Comparison of ENCODE assay signal across 13 mouse cellular contexts in genomic region chr4:33514108-33515000, GRCm38 (mm10).
A peak's percentile ranks its signal among the peaks of the same experiment; 100 is the strongest.
DNase-seq lines count a peak whose midpoint lies in the region.
"Had no signal": no experiment of that assay in that cellular context is flagged by ENCODE, and none has a peak within 500 bp of the region (broad histone marks: within the 10 kb centered on the region; RNA-seq: fewer than 3 reads in every experiment).

No protein-coding gene starts in this region.

- no peak overlapping the region for H3K4me3 ChIP-seq in limb, embryonic 10.5 days
- H3K4me3 ChIP-seq: neural tube, embryonic 13.5 days had no signal

- no peaks in the 10 kb centered on the region for H3K27me3 ChIP-seq in limb, embryonic 10.5 days (ENCODE audit: low read depth, poor library complexity, severe bottlenecking)
- H3K27me3 ChIP-seq: neural tube, embryonic 13.5 days had no signal

- H3K4me1 ChIP-seq in limb, embryonic 10.5 days: no peaks in the 10 kb centered on the region

- DNase-seq in layer of hippocampus, adult 18-20 months (ENCODE audit: low spot score in 2 of 2): peak; percentile 48 to 67
- no peak for DNase-seq in layer of hippocampus, postnatal 25 days (ENCODE audit: extremely low spot score in 1 of 2, low spot score in 1 of 2)
- DNase-seq in right cerebral cortex, postnatal 10 days (ENCODE audit: low spot score in 2 of 2): peak; percentile 64 to 75
- no peak for DNase-seq in right cerebral cortex, postnatal 36 days (ENCODE audit: low spot score in 2 of 2)
- peak; percentile 50 for DNase-seq in brain, embryonic 18.5 days (ENCODE audit: low read depth, low spot score)
- peak; percentile 15 for DNase-seq in limb, embryonic 10.5 days (ENCODE audit: low spot score)
- DNase-seq in spleen, adult 12 weeks (ENCODE audit: low spot score): no peak
- DNase-seq in kidney, postnatal 10 days: no peak
- DNase-seq: cerebellum, adult 9-10 months; heart, postnatal 14 days; midbrain, embryonic 14.5 days had no signal

- no peaks in the 10 kb centered on the region for H3K9me3 ChIP-seq in limb, embryonic 10.5 days (replicated peaks)
- H3K9me3 ChIP-seq: neural tube, embryonic 13.5 days had no signal

- 90% methylated on average over 10 of the region's 10 CpGs for WGBS in limb, embryonic 10.5 days

- no peaks in the 10 kb centered on the region for H3K36me3 ChIP-seq in limb, embryonic 10.5 days
- H3K36me3 ChIP-seq: neural tube, embryonic 13.5 days had no signal

- H3K27ac ChIP-seq in limb, embryonic 10.5 days: no peak overlapping the region
- H3K27ac ChIP-seq: hindbrain, postnatal 0 days; neural tube, embryonic 13.5 days had no signal

Comparison
In these comparisons a context has a peak if more than half of its experiments do, and no peak if none do; other contexts are left out.
1. DNase-seq: peak in layer of hippocampus, adult 18-20 months (2 of 2), right cerebral cortex, postnatal 10 days (2 of 2), brain, embryonic 18.5 days (single experiment) and limb, embryonic 10.5 days (single experiment); none in layer of hippocampus, postnatal 25 days (0 of 2), right cerebral cortex, postnatal 36 days (0 of 2), spleen, adult 12 weeks (single experiment) and kidney, postnatal 10 days (single experiment).